Mouse (Mus musculus): Measurements from ENCODE around the gene Katnbl1. TPM values are rescaled to one million over a fixed set of nuclear protein-coding genes. Genes with fewer than 3 reads are reported as not detected.
"Not testable (repeated sequence)": the region's sequence is repeated elsewhere in the genome, so short reads cannot be mapped to it uniquely, and the experiment has no call there.

The Katnbl1 gene
- total and polyA plus RNA-seq, 2 experiments from 2014 or later = 3.5 to 13.3 TPM

DNA sequence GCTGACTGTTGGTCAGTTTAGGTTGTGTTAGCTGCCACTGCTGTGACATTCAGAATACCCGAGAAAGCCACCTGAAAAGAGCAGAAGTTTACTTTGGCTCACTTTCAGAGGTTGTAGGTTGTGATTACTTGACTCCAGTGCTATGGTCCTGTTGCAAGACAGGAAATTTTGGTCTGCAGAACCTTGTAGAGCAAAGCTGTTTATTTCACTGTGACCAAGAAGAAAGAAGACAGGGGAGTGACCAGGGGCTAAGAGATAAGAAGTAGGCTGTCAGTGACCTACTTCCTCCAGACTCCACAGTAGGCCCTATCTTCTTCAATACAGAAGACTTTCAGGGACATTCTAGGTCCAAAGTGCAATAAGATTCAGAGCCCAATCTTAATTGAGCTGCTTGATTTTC lies 17.6 kb downstream of the Katnbl1 start:
- H3K9me3 ChIP-seq (replicated peaks; ENCODE audit: control insufficient read depth, low read length) = no peaks in the 10 kb centered on the region
- H3K36me3 ChIP-seq (replicated peaks; ENCODE audit: control insufficient read depth, insufficient read depth, low read length) = no peaks in the 10 kb centered on the region
- H3K27me3 ChIP-seq (ENCODE audit: control insufficient read depth, insufficient read depth, low read length) = no peaks in the 10 kb centered on the region
- no peak overlapping the region for H3K27ac ChIP-seq (ENCODE audit: low read depth)
- no peak overlapping the region for H3K9ac ChIP-seq (replicated peaks; ENCODE audit: low read depth, low read length)
- ATAC-seq (ENCODE audit: insufficient read depth, low read depth) (no peak), DNase-seq (ENCODE audit: low spot score) (no peak)
- no peak overlapping the region for H3K4me3 ChIP-seq (ENCODE audit: low read depth, low read length)
- H3K4me2 ChIP-seq (ENCODE audit: low read depth, low read length) = no peak overlapping the region
- peaks cover 12% of the 10 kb centered on the region for H3K4me1 ChIP-seq (ENCODE audit: control insufficient read depth, insufficient read depth)
- WGBS = 48% methylated on average over 1 of the region's 1 CpGs
- TF ChIP-seq EP300 (IDR thresholded peaks at IDR 0.05; ENCODE audit: low read depth) = no peak
- TF ChIP-seq CTCF (IDR thresholded peaks at IDR 0.05; ENCODE audit: low read depth) = no peak

DNA sequence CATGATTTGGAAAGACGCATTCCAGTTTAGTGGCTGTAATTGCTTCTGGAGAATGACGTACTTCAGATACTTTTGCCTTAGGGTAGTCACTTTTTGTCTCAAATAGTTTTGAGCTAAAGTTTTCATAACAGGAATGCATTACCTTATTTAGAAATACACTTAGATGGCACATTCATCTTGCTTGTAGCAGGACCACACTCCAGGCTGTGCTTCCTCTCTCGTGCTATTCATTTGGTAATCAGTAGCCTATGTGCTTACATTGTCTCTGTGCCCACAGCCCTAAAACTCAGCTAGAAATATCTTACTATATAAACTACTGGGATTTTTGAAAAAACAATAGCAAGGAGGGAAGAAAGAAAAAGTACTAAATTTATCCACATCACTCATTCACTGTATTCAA lies 28.0 kb downstream of the Katnbl1 start:
- Histone ChIP-seq H3K9me3 (replicated peaks; ENCODE audit: control insufficient read depth, low read length) (no peaks in the 10 kb centered on the region), H3K4me3 (ENCODE audit: low read depth, low read length) (no peak overlapping the region), H3K27ac (ENCODE audit: low read depth) (no peak overlapping the region), H3K27me3 (ENCODE audit: control insufficient read depth, insufficient read depth, low read length) (no peaks in the 10 kb centered on the region), H3K4me2 (ENCODE audit: low read depth, low read length) (no peak overlapping the region), H3K4me1 (ENCODE audit: control insufficient read depth, insufficient read depth) (no peaks in the 10 kb centered on the region), H3K9ac (replicated peaks; ENCODE audit: low read depth, low read length) (no peak overlapping the region), H3K36me3 (replicated peaks; ENCODE audit: control insufficient read depth, insufficient read depth, low read length) (peaks cover 33% of the 10 kb centered on the region)
- no peak for ATAC-seq (ENCODE audit: insufficient read depth, low read depth)
- 76% methylated on average over 3 of the region's 3 CpGs for WGBS
- TF ChIP-seq CTCF (IDR thresholded peaks at IDR 0.05; ENCODE audit: low read depth) (no peak), EP300 (IDR thresholded peaks at IDR 0.05; ENCODE audit: low read depth) (no peak)
- DNase-seq (ENCODE audit: low spot score) = no peak

GRCm38 (mm10) chr2:112425308-112425707 lies 46.3 kb downstream of the Katnbl1 start:
- Histone ChIP-seq H3K27me3 (ENCODE audit: control insufficient read depth, insufficient read depth, low read length) (no peaks in the 10 kb centered on the region), H3K27ac (ENCODE audit: low read depth) (no peak overlapping the region), H3K9me3 (replicated peaks; ENCODE audit: control insufficient read depth, low read length) (no peaks in the 10 kb centered on the region), H3K9ac (replicated peaks; ENCODE audit: low read depth, low read length) (no peak overlapping the region), H3K4me3 (ENCODE audit: low read depth, low read length) (no peak overlapping the region), H3K36me3 (replicated peaks; ENCODE audit: control insufficient read depth, insufficient read depth, low read length) (no peaks in the 10 kb centered on the region), H3K4me2 (ENCODE audit: low read depth, low read length) (no peak overlapping the region), H3K4me1 (ENCODE audit: control insufficient read depth, insufficient read depth) (no peaks in the 10 kb centered on the region)
- TF ChIP-seq EP300 (IDR thresholded peaks at IDR 0.05; ENCODE audit: low read depth) = no peak
- ATAC-seq (ENCODE audit: insufficient read depth, low read depth) = no peak
- 47% methylated on average over 3 of the region's 3 CpGs for WGBS
- DNase-seq (ENCODE audit: low spot score) = no peak

GRCm38 (mm10) chr2:112428534-112428933 lies 49.5 kb downstream of the Katnbl1 start:
- not testable (repeated sequence) for H3K4me1 ChIP-seq (ENCODE audit: control insufficient read depth, insufficient read depth); ATAC-seq (ENCODE audit: insufficient read depth, low read depth); DNase-seq (ENCODE audit: low spot score); H3K27me3 ChIP-seq (ENCODE audit: control insufficient read depth, insufficient read depth, low read length); H3K4me2 ChIP-seq (ENCODE audit: low read depth, low read length); H3K9me3 ChIP-seq (replicated peaks; ENCODE audit: control insufficient read depth, low read length); H3K36me3 ChIP-seq (replicated peaks; ENCODE audit: control insufficient read depth, insufficient read depth, low read length); H3K4me3 ChIP-seq (ENCODE audit: low read depth, low read length); H3K27ac ChIP-seq (ENCODE audit: low read depth); H3K9ac ChIP-seq (replicated peaks; ENCODE audit: low read depth, low read length)
- WGBS = 76% methylated on average over 3 of the region's 3 CpGs

GRCm38 (mm10) chr2:112429665-112430064 lies 50.7 kb downstream of the Katnbl1 start:
- no peak overlapping the region for H3K9ac ChIP-seq (replicated peaks; ENCODE audit: low read depth, low read length)
- DNase-seq (ENCODE audit: low spot score) (no peak), ATAC-seq (ENCODE audit: insufficient read depth, low read depth) (no peak)
- H3K36me3 ChIP-seq (replicated peaks; ENCODE audit: control insufficient read depth, insufficient read depth, low read length) = no peaks in the 10 kb centered on the region
- no peaks in the 10 kb centered on the region for H3K9me3 ChIP-seq (replicated peaks; ENCODE audit: control insufficient read depth, low read length)
- WGBS = 82% methylated on average over 4 of the region's 4 CpGs
- TF ChIP-seq EP300 (IDR thresholded peaks at IDR 0.05; ENCODE audit: low read depth) (no peak), CTCF (IDR thresholded peaks at IDR 0.05; ENCODE audit: low read depth) (no peak)
- H3K4me1 ChIP-seq (ENCODE audit: control insufficient read depth, insufficient read depth) = no peaks in the 10 kb centered on the region
- H3K4me2 ChIP-seq (ENCODE audit: low read depth, low read length) = no peak overlapping the region
- H3K27me3 ChIP-seq (ENCODE audit: control insufficient read depth, insufficient read depth, low read length) = no peaks in the 10 kb centered on the region
- no peak overlapping the region for H3K4me3 ChIP-seq (ENCODE audit: low read depth, low read length)
- H3K27ac ChIP-seq (ENCODE audit: low read depth) = no peak overlapping the region

- ATAC-seq (ENCODE audit: insufficient read depth, low read depth) (no peak), DNase-seq (ENCODE audit: low spot score) (no peak)
- no peak overlapping the region for H3K4me3 ChIP-seq (ENCODE audit: low read depth, low read length)
- no peak overlapping the region for H3K9ac ChIP-seq (replicated peaks; ENCODE audit: low read depth, low read length)
- H3K27ac ChIP-seq (ENCODE audit: low read depth) = no peak overlapping the region
- H3K36me3 ChIP-seq (replicated peaks; ENCODE audit: control insufficient read depth, insufficient read depth, low read length) = no peaks in the 10 kb centered on the region
- no peaks in the 10 kb centered on the region for H3K27me3 ChIP-seq (ENCODE audit: control insufficient read depth, insufficient read depth, low read length)
- TF ChIP-seq CTCF (IDR thresholded peaks at IDR 0.05; ENCODE audit: low read depth) (no peak), EP300 (IDR thresholded peaks at IDR 0.05; ENCODE audit: low read depth) (no peak)
- H3K4me2 ChIP-seq (ENCODE audit: low read depth, low read length) = no peak overlapping the region
- WGBS = 44% methylated on average over 5 of the region's 5 CpGs
- H3K4me1 ChIP-seq (ENCODE audit: control insufficient read depth, insufficient read depth) = no peaks in the 10 kb centered on the region
- H3K9me3 ChIP-seq (replicated peaks; ENCODE audit: control insufficient read depth, low read length) = no peaks in the 10 kb centered on the region
These were observed 51.4 kb downstream of the Katnbl1 start for GRCm38 (mm10) chr2:112430403-112430802.

Data from heart, postnatal 0 days (tissue).